Mouse (Mus musculus): Measurements from ENCODE around the gene Gm13090.

DNA sequence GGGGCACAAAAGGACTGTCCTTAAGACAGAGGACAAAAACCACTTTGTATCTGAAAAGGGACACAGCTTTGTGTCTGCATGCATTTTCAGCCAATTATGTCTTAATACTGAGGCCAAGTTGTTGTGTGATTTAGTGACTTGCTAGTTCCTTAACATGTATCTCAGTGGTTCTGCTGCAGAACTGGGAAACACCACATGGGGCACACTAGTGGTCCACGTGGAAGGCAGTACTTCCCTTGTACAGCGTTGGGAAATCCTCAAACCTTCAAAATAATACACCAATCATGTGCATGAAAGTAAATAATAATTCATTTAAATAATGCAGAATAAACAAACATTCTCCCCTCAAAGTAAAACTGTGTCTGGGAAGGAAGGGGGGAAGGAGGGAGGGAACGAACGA lies 20.6 kb upstream of the Gm13090 start:
- no peak for TF ChIP-seq POLR2A (IDR thresholded peaks at IDR 0.05; ENCODE audit: insufficient read depth, low read length)
- TF ChIP-seq CTCF (IDR thresholded peaks at IDR 0.05; ENCODE audit: low read depth, low read length): no peak
